Mouse (Mus musculus): Measurements from ENCODE around the gene Slc26a9. TPM values are rescaled to one million over a fixed set of nuclear protein-coding genes. Genes with fewer than 3 reads are reported as not detected.

Slc26a9 gene
- polyA plus RNA-seq, 1 experiment from 2014 or later, result 0.04 TPM

DNA sequence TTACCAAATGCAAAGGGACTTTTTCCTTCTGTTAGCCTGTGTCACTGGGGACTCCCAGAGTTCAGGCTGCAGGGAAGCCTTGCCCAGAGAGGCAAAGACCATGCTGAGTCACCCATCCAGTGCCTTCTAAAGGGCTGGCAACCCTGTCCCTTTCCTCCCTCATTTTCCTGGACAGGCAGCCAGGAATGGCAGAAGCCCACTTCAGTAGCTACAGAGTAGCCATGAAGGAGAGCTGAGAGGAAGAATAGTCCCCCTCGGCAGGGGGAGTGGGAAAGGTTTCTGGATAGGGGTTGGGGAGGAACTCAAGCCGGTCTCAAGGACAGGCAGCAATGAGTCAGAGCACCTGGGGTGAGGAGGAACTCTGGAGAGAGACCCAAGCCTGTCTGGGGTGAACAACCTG is 3.9 kb downstream of the Slc26a9 start:
- H3K4me1 ChIP-seq (ENCODE audit: control insufficient read depth, insufficient read depth, low read length), result no peaks in the 10 kb centered on the region
- no peak for ATAC-seq
- H3K9me3 ChIP-seq (replicated peaks; ENCODE audit: control insufficient read depth, low read length, poor library complexity, severe bottlenecking), result no peaks in the 10 kb centered on the region
- H3K4me3 ChIP-seq (ENCODE audit: low read depth, low read length), result no peak overlapping the region
- WGBS, result 48% methylated on average over 2 of the region's 2 CpGs
- no peaks in the 10 kb centered on the region for H3K27me3 ChIP-seq (ENCODE audit: control insufficient read depth, insufficient read depth, low read depth, low read length)
- no peak overlapping the region for H3K4me2 ChIP-seq (ENCODE audit: low read length)
- H3K36me3 ChIP-seq (ENCODE audit: control insufficient read depth, insufficient read depth, low read length), result no peaks in the 10 kb centered on the region
- H3K27ac ChIP-seq (ENCODE audit: low read length), result no peak overlapping the region
- no peak overlapping the region for H3K9ac ChIP-seq (ENCODE audit: low read depth, low read length)

DNA sequence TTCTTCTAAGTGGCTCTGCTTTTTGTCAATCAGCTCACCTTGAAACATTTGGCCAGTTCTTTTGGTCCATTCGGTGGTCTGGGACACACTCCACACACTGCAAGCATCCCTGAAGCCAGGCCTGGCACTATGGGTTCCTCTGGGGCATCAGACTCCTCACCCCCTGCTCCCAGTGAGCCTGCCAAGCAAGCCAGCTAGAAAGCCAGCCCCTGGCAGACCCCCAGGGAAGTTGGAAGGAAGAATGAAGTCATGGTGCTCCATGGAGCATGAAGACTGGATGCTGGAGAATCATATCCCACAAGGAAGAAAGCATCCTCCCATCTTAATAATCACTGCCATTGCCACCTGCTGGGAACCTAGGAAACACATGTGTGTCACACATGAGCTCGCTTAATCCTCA is 4.8 kb downstream of the Slc26a9 start:
- Histone ChIP-seq H3K9ac (ENCODE audit: low read depth, low read length) (no peak overlapping the region), H3K27me3 (ENCODE audit: control insufficient read depth, insufficient read depth, low read depth, low read length) (no peaks in the 10 kb centered on the region), H3K36me3 (ENCODE audit: control insufficient read depth, insufficient read depth, low read length) (no peaks in the 10 kb centered on the region), H3K4me3 (ENCODE audit: low read depth, low read length) (no peak overlapping the region), H3K4me1 (ENCODE audit: control insufficient read depth, insufficient read depth, low read length) (no peaks in the 10 kb centered on the region), H3K4me2 (ENCODE audit: low read length) (no peak overlapping the region), H3K27ac (ENCODE audit: low read length) (no peak overlapping the region), H3K9me3 (replicated peaks; ENCODE audit: control insufficient read depth, low read length, poor library complexity, severe bottlenecking) (no peaks in the 10 kb centered on the region)
- WGBS, result 85% methylated on average over 2 of the region's 2 CpGs
- no peak for ATAC-seq

DNA sequence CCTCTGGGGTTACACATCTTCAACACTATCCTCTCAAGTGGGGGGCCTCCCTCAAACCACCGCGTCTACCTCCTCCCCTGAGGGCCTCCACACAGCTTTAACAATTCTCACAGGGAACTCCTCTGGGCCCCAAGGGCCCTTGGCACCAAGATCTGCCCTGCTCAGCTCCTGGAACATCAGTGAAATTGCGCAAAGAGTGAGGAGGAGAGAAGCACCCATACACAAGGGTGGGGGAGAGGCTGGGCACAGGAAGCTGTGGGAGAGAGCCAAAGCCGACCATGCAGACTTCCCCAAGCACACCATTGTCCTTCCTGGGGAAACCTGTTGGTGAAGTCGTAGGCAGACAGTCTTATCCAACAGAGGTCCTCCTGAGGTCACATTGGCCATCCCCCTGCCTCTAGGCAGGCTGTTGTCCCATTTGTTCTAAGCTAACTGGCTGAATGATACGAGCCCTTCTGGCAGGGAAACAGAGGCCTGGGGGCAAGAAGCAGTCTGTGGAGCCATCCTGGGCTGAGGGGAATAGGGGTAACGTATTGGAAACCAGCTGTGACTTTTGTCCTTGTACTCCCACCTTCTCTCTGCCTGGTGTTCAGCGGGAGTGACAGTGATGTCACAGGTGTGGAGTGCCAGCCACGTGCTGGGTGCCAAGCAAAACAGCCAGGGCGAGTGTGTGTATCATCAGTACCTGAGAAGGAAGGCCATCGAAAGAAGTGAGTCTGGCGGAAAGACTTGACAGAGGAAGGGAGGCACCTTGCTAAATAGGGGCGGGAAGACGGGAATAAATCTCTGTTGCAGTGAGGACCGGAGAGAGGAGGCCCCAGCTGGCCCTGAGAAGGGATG is 6.1 kb downstream of the Slc26a9 start:
- Histone ChIP-seq H3K36me3 (ENCODE audit: control insufficient read depth, insufficient read depth, low read length) (no peaks in the 10 kb centered on the region), H3K27me3 (ENCODE audit: control insufficient read depth, insufficient read depth, low read depth, low read length) (no peaks in the 10 kb centered on the region), H3K27ac (ENCODE audit: low read length) (no peak overlapping the region), H3K4me1 (ENCODE audit: control insufficient read depth, insufficient read depth, low read length) (no peaks in the 10 kb centered on the region), H3K4me2 (ENCODE audit: low read length) (no peak overlapping the region), H3K9me3 (replicated peaks; ENCODE audit: control insufficient read depth, low read length, poor library complexity, severe bottlenecking) (no peaks in the 10 kb centered on the region), H3K9ac (ENCODE audit: low read depth, low read length) (no peak overlapping the region), H3K4me3 (ENCODE audit: low read depth, low read length) (no peak overlapping the region)
- no peak for ATAC-seq
- 82% methylated on average over 15 of the region's 15 CpGs for whole genome bisulfite sequencing

DNA sequence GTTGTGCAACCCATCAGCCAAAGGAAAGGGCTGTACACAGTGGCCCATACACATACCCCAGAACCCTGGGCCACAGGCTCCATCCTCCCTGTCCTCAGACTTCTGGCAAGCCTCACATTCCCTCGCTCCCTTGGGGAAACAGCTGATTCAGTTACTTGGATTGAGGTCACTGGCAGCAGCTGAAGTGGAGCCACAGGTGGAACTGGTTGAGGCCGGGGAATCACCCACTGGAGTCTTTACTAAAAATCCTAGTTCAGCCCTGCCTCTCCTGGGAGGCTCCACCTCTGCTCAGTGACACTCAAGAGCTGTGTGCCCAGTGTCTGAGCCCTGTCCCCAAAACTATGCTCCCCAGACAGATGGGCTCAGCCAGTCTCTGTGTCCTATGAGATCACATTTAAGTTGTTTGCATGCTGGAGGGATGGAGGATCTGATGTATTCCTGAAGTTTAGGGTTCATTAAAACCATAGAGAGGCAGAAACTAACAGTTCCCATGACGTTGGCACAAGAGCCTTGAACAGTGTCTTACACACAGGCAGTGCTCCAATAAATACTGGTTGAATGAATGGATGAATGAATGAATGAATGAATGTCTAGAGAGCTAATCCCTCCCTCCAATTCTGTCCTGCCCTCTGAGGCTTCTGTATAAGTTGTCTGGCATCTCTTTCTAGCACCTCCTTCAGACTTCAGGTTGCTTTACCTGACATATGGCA is 7.5 kb downstream of the Slc26a9 start:
- H3K9ac ChIP-seq (ENCODE audit: low read depth, low read length), result no peak overlapping the region
- no peak overlapping the region for H3K4me2 ChIP-seq (ENCODE audit: low read length)
- H3K36me3 ChIP-seq (ENCODE audit: control insufficient read depth, insufficient read depth, low read length), result no peaks in the 10 kb centered on the region
- no peak for ATAC-seq
- no peak overlapping the region for H3K27ac ChIP-seq (ENCODE audit: low read length)
- no peaks in the 10 kb centered on the region for H3K4me1 ChIP-seq (ENCODE audit: control insufficient read depth, insufficient read depth, low read length)
- no peaks in the 10 kb centered on the region for H3K27me3 ChIP-seq (ENCODE audit: control insufficient read depth, insufficient read depth, low read depth, low read length)
- H3K4me3 ChIP-seq (ENCODE audit: low read depth, low read length), result no peak overlapping the region
- WGBS, result 78% methylated on average over 3 of the region's 3 CpGs
- H3K9me3 ChIP-seq (replicated peaks; ENCODE audit: control insufficient read depth, low read length, poor library complexity, severe bottlenecking), result no peaks in the 10 kb centered on the region

DNA sequence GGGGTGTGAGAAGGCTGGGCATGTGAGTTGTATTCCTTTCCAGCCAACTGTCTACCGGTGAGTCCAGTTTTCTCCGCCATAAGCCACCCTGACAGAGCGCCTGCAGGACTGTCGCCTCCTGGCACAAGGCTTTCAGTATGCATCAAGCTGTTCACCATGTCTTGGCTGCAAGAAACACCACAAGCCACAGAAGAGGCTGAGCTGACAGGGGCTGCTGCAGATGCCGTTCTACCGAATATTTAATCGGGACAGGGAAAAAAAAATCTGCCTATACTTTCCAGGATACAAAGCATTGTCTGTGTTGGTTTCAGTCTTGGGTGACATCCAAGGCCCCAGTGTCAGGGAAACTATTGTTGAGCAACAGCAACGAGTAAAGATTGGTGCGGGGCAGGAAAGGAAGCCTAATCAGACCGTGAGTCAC is 8.1 kb downstream of the Slc26a9 start:
- no peak overlapping the region for H3K4me2 ChIP-seq (ENCODE audit: low read length)
- H3K9me3 ChIP-seq (replicated peaks; ENCODE audit: control insufficient read depth, low read length, poor library complexity, severe bottlenecking), result no peaks in the 10 kb centered on the region
- H3K27ac ChIP-seq (ENCODE audit: low read length), result no peak overlapping the region
- no peaks in the 10 kb centered on the region for H3K27me3 ChIP-seq (ENCODE audit: control insufficient read depth, insufficient read depth, low read depth, low read length)
- ATAC-seq, result no peak
- 56% methylated on average over 10 of the region's 10 CpGs for WGBS
- H3K9ac ChIP-seq (ENCODE audit: low read depth, low read length), result no peak overlapping the region
- H3K4me1 ChIP-seq (ENCODE audit: control insufficient read depth, insufficient read depth, low read length), result no peaks in the 10 kb centered on the region
- no peaks in the 10 kb centered on the region for H3K36me3 ChIP-seq (ENCODE audit: control insufficient read depth, insufficient read depth, low read length)
- H3K4me3 ChIP-seq (ENCODE audit: low read depth, low read length), result no peak overlapping the region

DNA sequence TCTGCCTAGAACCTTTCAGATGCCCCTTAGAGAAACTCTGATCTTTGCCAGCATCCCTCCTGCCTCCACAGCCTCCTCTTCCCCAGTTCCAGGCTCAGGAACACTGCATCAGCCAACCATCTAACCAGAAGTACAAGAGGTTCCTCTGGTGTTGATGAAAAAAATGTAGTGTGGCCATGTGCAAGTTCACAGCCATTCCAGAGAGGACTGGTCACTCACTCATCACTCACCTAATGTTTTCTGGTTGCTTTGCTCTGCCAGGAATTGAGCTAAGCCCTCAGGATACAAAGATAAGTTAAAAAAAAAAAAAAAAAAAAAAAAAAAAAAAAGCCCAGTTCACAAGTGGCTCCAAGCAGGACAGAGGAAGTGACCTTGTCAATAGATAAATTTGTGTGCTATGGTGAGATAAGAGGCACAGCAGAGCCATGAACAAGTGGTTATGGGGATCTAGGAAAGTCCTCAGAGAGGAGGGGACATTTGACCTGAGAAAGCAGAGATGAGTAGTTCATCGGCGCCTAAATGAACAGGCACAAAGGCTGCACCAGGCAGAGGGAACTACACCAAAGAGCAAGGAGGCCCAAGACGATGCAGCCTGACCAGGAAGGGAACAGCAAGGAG is 10.5 kb downstream of the Slc26a9 start:
- H3K27ac ChIP-seq (ENCODE audit: low read length), result no peak overlapping the region
- H3K4me1 ChIP-seq (ENCODE audit: control insufficient read depth, insufficient read depth, low read length), result no peaks in the 10 kb centered on the region
- ATAC-seq, result no peak
- WGBS, result 82% methylated on average over 3 of the region's 3 CpGs
- no peaks in the 10 kb centered on the region for H3K27me3 ChIP-seq (ENCODE audit: control insufficient read depth, insufficient read depth, low read depth, low read length)
- H3K4me2 ChIP-seq (ENCODE audit: low read length), result no peak overlapping the region
- no peaks in the 10 kb centered on the region for H3K9me3 ChIP-seq (replicated peaks; ENCODE audit: control insufficient read depth, low read length, poor library complexity, severe bottlenecking)
- H3K9ac ChIP-seq (ENCODE audit: low read depth, low read length), result no peak overlapping the region
- H3K4me3 ChIP-seq (ENCODE audit: low read depth, low read length), result no peak overlapping the region
- no peaks in the 10 kb centered on the region for H3K36me3 ChIP-seq (ENCODE audit: control insufficient read depth, insufficient read depth, low read length)

DNA sequence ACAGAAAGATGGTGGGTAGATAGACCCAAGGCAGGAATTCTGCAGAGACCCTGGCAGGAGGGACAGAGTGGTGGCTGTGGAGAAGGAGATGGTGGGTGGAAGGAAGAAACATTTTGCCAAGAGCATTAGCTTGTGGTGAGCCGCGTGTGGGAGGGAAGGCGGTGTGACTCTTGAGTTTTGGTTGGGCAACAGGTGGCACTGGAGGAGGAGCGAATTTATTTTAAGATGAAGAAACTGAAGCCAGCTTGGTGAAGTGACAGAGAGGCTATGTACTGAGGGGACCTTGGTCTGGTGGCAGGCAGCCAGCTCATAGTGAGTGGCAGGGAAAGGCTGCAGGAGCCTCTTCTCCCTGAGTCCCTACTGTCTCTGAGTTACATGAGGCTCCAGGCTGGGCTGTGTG is 11.1 kb downstream of the Slc26a9 start:
- no peaks in the 10 kb centered on the region for H3K27me3 ChIP-seq (ENCODE audit: control insufficient read depth, insufficient read depth, low read depth, low read length)

DNA sequence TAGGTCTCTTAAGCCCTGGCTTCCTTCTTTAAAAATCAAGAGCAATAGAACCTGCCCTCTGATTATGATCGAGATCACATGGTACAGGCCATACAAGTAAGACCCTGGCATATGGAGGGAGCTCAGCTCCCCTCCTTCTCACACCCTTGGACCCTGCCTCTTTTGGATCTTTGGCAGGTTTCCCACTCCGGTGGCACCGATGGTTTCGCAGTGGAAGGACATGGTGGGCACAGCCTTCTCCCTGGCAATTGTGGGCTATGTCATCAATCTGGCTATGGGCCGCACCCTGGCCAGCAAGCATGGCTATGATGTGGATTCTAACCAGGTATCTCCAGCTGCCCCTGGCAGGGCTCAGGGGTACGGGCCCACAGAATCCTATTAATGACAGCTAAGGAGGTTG is 13.4 kb downstream of the Slc26a9 start:
- 92% methylated on average over 6 of the region's 6 CpGs for WGBS
- Histone ChIP-seq H3K4me3 (ENCODE audit: low read depth, low read length) (no peak overlapping the region), H3K36me3 (ENCODE audit: control insufficient read depth, insufficient read depth, low read length) (no peaks in the 10 kb centered on the region), H3K4me2 (ENCODE audit: low read length) (no peak overlapping the region), H3K9me3 (replicated peaks; ENCODE audit: control insufficient read depth, low read length, poor library complexity, severe bottlenecking) (no peaks in the 10 kb centered on the region), H3K9ac (ENCODE audit: low read depth, low read length) (no peak overlapping the region), H3K27ac (ENCODE audit: low read length) (no peak overlapping the region), H3K4me1 (ENCODE audit: control insufficient read depth, insufficient read depth, low read length) (no peaks in the 10 kb centered on the region), H3K27me3 (ENCODE audit: control insufficient read depth, insufficient read depth, low read depth, low read length) (no peaks in the 10 kb centered on the region)
- no peak for ATAC-seq

More for the DNA sequence above, 11.1 kb downstream of the Slc26a9 start:
- Histone ChIP-seq H3K4me2 (ENCODE audit: low read length) (no peak overlapping the region), H3K9ac (ENCODE audit: low read depth, low read length) (no peak overlapping the region), H3K4me1 (ENCODE audit: control insufficient read depth, insufficient read depth, low read length) (no peaks in the 10 kb centered on the region), H3K9me3 (replicated peaks; ENCODE audit: control insufficient read depth, low read length, poor library complexity, severe bottlenecking) (no peaks in the 10 kb centered on the region), H3K4me3 (ENCODE audit: low read depth, low read length) (no peak overlapping the region), H3K27ac (ENCODE audit: low read length) (no peak overlapping the region), H3K36me3 (ENCODE audit: control insufficient read depth, insufficient read depth, low read length) (no peaks in the 10 kb centered on the region)
- 92% methylated on average over 4 of the region's 4 CpGs for WGBS
- ATAC-seq, result no peak

DNA sequence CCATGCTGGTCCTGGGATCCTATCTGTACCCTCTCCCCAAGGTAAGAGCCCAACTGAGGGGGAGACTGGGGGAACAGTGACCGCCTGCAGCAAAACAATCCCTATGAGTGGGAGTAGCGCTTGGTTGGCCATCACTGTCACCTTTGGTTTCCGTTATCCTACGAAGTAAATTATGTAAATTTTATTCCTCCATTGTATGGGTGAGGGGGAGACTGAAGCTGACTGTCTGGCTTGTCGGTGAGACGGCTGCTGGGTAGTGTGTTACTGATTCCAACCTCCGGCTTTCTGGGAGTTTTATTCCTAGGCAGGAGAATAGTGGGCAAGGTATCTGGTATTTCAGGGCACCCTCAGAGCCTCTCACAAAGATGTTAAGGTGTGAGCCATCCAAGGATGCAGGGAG is 15.0 kb downstream of the Slc26a9 start:
- H3K4me1 ChIP-seq (ENCODE audit: control insufficient read depth, insufficient read depth, low read length), result no peaks in the 10 kb centered on the region
- no peak overlapping the region for H3K4me2 ChIP-seq (ENCODE audit: low read length)
- 31% methylated on average over 7 of the region's 7 CpGs for WGBS
- no peaks in the 10 kb centered on the region for H3K36me3 ChIP-seq (ENCODE audit: control insufficient read depth, insufficient read depth, low read length)
- H3K9ac ChIP-seq (ENCODE audit: low read depth, low read length), result no peak overlapping the region
- H3K4me3 ChIP-seq (ENCODE audit: low read depth, low read length), result no peak overlapping the region
- no peak for ATAC-seq
- no peak overlapping the region for H3K27ac ChIP-seq (ENCODE audit: low read length)
- no peaks in the 10 kb centered on the region for H3K9me3 ChIP-seq (replicated peaks; ENCODE audit: control insufficient read depth, low read length, poor library complexity, severe bottlenecking)
- no peaks in the 10 kb centered on the region for H3K27me3 ChIP-seq (ENCODE audit: control insufficient read depth, insufficient read depth, low read depth, low read length)

All from midbrain, embryonic 16.5 days (tissue).